Mouse (Mus musculus) ES-E14 (cell line): ENCODE measurements at regions not wholly inside any gene's neighbourhood (a gene's known extent, or its start where the extent isn't known, plus 50 kb on each side); places are given as distances from the start of the nearest gene placed in this dataset.

Source experiments
- DNase-seq: peaks from one replicate; pipeline ENCODE4 v3.0.0-alpha.2; 2013; ENCODE audit warnings: low read depth, low spot score
- H3K27ac ChIP-seq: 2 replicates; pipeline ENCODE4 v1.5.1; 2012; ENCODE audit warnings: low read depth, mild to moderate bottlenecking, low read length, moderate library complexity, mixed read lengths; ENCODE audit not compliant: poor library complexity, insufficient read depth, severe bottlenecking
- H3K36me3 ChIP-seq: 2 replicates; pipeline ENCODE4 v1.6.1; 2012; ENCODE audit warnings: mild to moderate bottlenecking, low read length, moderate library complexity, mixed read lengths; ENCODE audit not compliant: control insufficient read depth, poor library complexity, insufficient read depth, severe bottlenecking
- H3K4me1 ChIP-seq, 2 experiments: fragments of 150-350 bp in 1 of 2; sonication (generic) in 1 of 2; 2 replicates each; pipeline ENCODE4 v1.6.1; 2012; ENCODE audit warnings: low read length in 2 of 2, mild to moderate bottlenecking in 1 of 2, mixed read lengths in 1 of 2; ENCODE audit not compliant: control insufficient read depth in 2 of 2, insufficient read depth in 2 of 2, poor library complexity in 1 of 2
- H3K4me3 ChIP-seq, 2 experiments: fragments of 150-350 bp in 1 of 2; sonication (generic) in 1 of 2; 2 replicates each; pipeline ENCODE4 v1.5.1; 2012; ENCODE audit warnings: low read length in 2 of 2, low read depth in 1 of 2, mild to moderate bottlenecking in 1 of 2, mixed read lengths in 1 of 2; ENCODE audit not compliant: insufficient read depth in 1 of 2, poor library complexity in 1 of 2, severe bottlenecking in 1 of 2
- H3K9ac ChIP-seq: 2 replicates; pipeline ENCODE4 v1.6.1; 2012; ENCODE audit warnings: low read depth, mild to moderate bottlenecking, low read length, mixed read lengths; ENCODE audit not compliant: poor library complexity, insufficient read depth, severe bottlenecking
- H3K9me3 ChIP-seq: fragments of 150-350 bp; sonication (generic); 2 replicates; pipeline ENCODE4 v1.6.1; 2012; ENCODE audit warnings: low read depth, mild to moderate bottlenecking, low read length; ENCODE audit not compliant: control insufficient read depth, insufficient read depth
- CHD2 ChIP-seq: IDR thresholded peaks from 2 replicates; pipeline ENCODE4 v1.6.1; 2014; ENCODE audit warnings: mild to moderate bottlenecking, low read depth, low read length, inconsistent platforms
- HCFC1 ChIP-seq: IDR thresholded peaks from 2 replicates; pipeline ENCODE4 v1.6.1; 2012; ENCODE audit warnings: low read length, inconsistent platforms, borderline replicate concordance; ENCODE audit not compliant: insufficient read depth
- MAFK ChIP-seq: IDR thresholded peaks from 2 replicates; pipeline ENCODE4 v1.6.1; 2014; ENCODE audit warnings: mild to moderate bottlenecking, low read depth, low read length, inconsistent platforms; ENCODE audit not compliant: insufficient read depth
- ZC3H11A ChIP-seq: IDR thresholded peaks from 2 replicates; pipeline ENCODE4 v1.6.1; 2012; ENCODE audit warnings: low read depth, mild to moderate bottlenecking, inconsistent platforms, low read length, borderline replicate concordance
- ZNF384 ChIP-seq: IDR thresholded peaks from 2 replicates; pipeline ENCODE4 v1.6.1; 2012; ENCODE audit warnings: low read depth, low read length, inconsistent platforms
- in situ Hi-C, 2 experiments: fragments of 600-800 bp; cut with MboI; formaldehyde crosslinking; loops; one replicate each; pipeline ENCODE4 v1.15.1; 2025; ENCODE audit warnings: low sequenced_read_pairs in 2 of 2, inconsistent platforms in 1 of 2; ENCODE audit not compliant: unreplicated experiment in 2 of 2

DNA sequence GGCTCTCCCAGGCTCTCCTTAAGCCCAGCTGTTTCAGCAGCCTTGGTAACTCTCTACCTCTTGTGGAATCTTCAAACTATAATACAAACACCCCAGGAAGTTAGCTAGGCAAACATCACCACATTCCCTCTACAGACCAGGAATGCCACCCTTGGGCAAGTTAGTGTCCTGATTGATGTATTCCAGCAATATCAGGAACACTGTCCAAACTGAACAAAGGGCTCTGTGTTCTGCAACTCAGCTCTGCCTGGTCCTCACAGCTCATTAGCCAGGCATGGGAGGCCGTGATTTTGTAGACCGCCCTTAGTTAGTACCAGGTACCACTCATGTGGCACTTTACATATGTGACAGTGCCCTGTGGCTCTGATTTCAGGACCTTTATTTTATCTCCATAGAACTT lies 214.5 kb upstream of the Six2 start:
- no peak overlapping the region for H3K27ac ChIP-seq
- H3K36me3 ChIP-seq = no peaks in the 10 kb centered on the region
- H3K9me3 ChIP-seq = no peaks in the 10 kb centered on the region
- no peak for DNase-seq
- no peak overlapping the region for H3K9ac ChIP-seq
- TF ChIP-seq CHD2 (no peak), ZC3H11A (no peak), HCFC1 (no peak), ZNF384 (no peak), MAFK (no peak)
- H3K4me3 ChIP-seq = no peak overlapping the region
- no peaks in the 10 kb centered on the region for H3K4me1 ChIP-seq
- in situ Hi-C loops = no loop called here

GRCm38 (mm10) chr17:85899096-85899495 lies 211.0 kb upstream of the Six2 start:
- no peaks in the 10 kb centered on the region for H3K9me3 ChIP-seq
- DNase-seq = no peak

GRCm38 (mm10) chr17:85895978-85896377 lies 207.9 kb upstream of the Six2 start:
- no peak for DNase-seq
- Histone ChIP-seq H3K4me1 (no peaks in the 10 kb centered on the region), H3K36me3 (no peaks in the 10 kb centered on the region), H3K4me3 (no peak overlapping the region), H3K9me3 (no peaks in the 10 kb centered on the region), H3K27ac (no peak overlapping the region), H3K9ac (no peak overlapping the region)
- TF ChIP-seq ZNF384 = no peak
- TF ChIP-seq MAFK = no peak
- no peak for TF ChIP-seq HCFC1
- TF ChIP-seq CHD2 = no peak
- no peak for TF ChIP-seq ZC3H11A
- in situ Hi-C loops = no loop called here

More at GRCm38 (mm10) chr17:85899096-85899495, 211.0 kb upstream of the Six2 start:
- TF ChIP-seq ZC3H11A = no peak
- TF ChIP-seq CHD2 = no peak
- no peak for TF ChIP-seq MAFK
- TF ChIP-seq ZNF384 = no peak
- TF ChIP-seq HCFC1 = no peak
- Histone ChIP-seq H3K9ac (no peak overlapping the region), H3K27ac (no peak overlapping the region), H3K4me3 (no peak overlapping the region), H3K4me1 (no peaks in the 10 kb centered on the region), H3K36me3 (no peaks in the 10 kb centered on the region)
- in situ Hi-C loops = no loop called here

DNA sequence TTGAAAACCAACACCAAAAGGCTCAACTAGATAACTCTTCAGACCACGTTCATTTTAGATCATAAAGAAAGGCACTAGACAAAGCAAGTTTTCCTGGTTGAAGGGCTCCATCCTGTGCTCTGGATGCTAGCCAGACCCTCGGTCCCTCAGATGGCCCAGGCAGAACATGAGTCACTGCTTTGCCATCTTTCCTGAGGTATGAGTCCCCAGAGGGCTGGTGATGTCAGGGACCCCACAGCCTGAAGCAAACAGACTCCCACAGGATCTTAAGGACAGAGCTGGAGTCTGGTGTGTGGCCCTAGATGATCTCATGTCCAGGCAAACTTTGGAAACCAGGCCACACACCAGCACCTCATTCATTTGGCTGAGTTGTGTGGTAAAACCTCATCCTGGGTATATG lies 203.2 kb upstream of the Six2 start:
- H3K9ac ChIP-seq = no peak overlapping the region
- in situ Hi-C loops = no loop called here
- no peak for DNase-seq
- H3K36me3 ChIP-seq = no peaks in the 10 kb centered on the region
- no peak overlapping the region for H3K4me3 ChIP-seq
- no peaks in the 10 kb centered on the region for H3K4me1 ChIP-seq
- no peak overlapping the region for H3K27ac ChIP-seq
- TF ChIP-seq HCFC1 = no peak
- no peak for TF ChIP-seq MAFK
- TF ChIP-seq ZC3H11A = no peak
- TF ChIP-seq CHD2 = no peak
- no peak for TF ChIP-seq ZNF384
- no peaks in the 10 kb centered on the region for H3K9me3 ChIP-seq

DNA sequence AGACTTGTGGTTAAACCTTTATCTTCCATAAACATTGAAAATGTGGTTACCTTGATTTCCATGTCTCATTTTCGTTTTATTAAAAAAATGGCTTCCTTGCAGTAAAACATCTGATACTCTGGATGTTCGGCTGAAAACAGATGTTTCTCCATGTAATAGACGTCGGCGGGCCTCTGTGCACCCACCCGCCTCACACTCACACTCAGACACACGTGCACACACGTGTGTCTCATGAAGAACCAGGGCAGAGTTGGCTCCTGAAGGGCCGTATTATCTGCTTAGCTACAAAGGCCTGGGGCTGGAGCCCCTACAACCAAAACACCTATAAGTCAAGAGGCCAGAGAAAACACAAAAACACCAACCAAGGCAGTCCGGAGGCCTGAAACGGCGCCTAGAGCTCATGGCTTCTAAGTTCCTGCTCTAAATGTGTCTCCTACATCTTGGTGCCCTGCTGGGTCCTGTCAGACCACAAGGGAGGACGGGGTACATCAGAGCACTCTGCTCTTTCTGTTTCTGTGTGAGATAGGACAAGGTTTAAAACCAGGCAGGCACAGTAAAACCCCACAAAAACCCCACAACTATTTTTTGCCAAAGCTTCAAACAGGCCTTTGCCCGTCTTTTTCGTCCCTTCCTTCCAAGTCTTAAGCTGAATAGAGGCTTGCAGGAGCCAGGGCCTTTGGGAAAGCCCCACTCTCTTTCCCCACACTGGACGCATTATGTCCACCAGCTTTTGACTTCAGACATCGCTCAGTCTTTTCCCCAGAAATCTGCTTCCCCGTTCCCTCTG lies 201.9 kb upstream of the Six2 start:
- TF ChIP-seq ZNF384 (no peak), MAFK (no peak), CHD2 (no peak), ZC3H11A (no peak), HCFC1 (no peak)
- no peak for DNase-seq
- H3K4me3 ChIP-seq = no peak overlapping the region
- H3K9me3 ChIP-seq = no peaks in the 10 kb centered on the region
- no peak overlapping the region for H3K27ac ChIP-seq
- no peak overlapping the region for H3K9ac ChIP-seq
- no peaks in the 10 kb centered on the region for H3K4me1 ChIP-seq
- H3K36me3 ChIP-seq = no peaks in the 10 kb centered on the region
- in situ Hi-C loops = no loop called here
